Mouse (Mus musculus) inflammation-experienced regulatory T-cells, adult 6 months (primary cell): Measurements from ENCODE around the gene Pofut2. TPM values are rescaled to one million over a fixed set of nuclear protein-coding genes. Genes with fewer than 3 reads are reported as not detected.

Source experiments
- polyA plus RNA-seq, 3 experiments: library from polyadenylated mRNA; unstranded; fragments of 100-300 nt; shearing (Covaris generic); gene quantifications; one replicate each; pipeline ENCODE4 v1.2.1; 2017

The Pofut2 gene
- polyA plus RNA-seq, 3 experiments from 2014 or later = 19.4 to 24.9 (median 19.8) TPM

Other genes starting within 250 kb of the Pofut2 start
- 10 to 100 TPM; 23.4 to 40.5 (median 34.5) TPM for gene Slc19a1, start 227.0 kb upstream of the Pofut2 start, polyA plus RNA-seq
- gene Col18a1, start 92.7 kb upstream of the Pofut2 start, polyA plus RNA-seq = under 1 TPM in 2 of 3 experiments, not detected in 1; 0.09 to 0.11 TPM
- under 1 TPM; 0.55 to 0.74 (median 0.63) TPM for gene Adarb1, start 159.1 kb downstream of the Pofut2 start, polyA plus RNA-seq